Mouse (Mus musculus) forebrain, embryonic 14.5 days (tissue): ENCODE results near the gene Rbm4. TPM values are rescaled to one million over a fixed set of nuclear protein-coding genes. Genes with fewer than 3 reads are reported as not detected.

Experiments
- ATAC-seq: fragments of 200-750 bp; cut with Nextera tagmentation; 2 replicates; pipeline ENCODE4 v1.8.0; 2017; ENCODE audit warnings: mild to moderate bottlenecking, moderate library complexity
- DNase-seq: peaks from one replicate; pipeline ENCODE4 v3.0.0-alpha.2; 2015; ENCODE audit warnings: low spot score
- H3K27ac ChIP-seq: fragments of 300-500 bp; sonication (generic); 2 replicates; pipeline ENCODE4 v1.5.1; 2014; ENCODE audit warnings: low read depth, mild to moderate bottlenecking, control low read depth, low read length, moderate library complexity
- H3K27me3 ChIP-seq: fragments of 300-500 bp; sonication (generic); replicated peaks from 2 replicates; pipeline ENCODE4 v1.6.1; 2014; ENCODE audit warnings: low read length, control low read depth, mixed read lengths; ENCODE audit not compliant: control insufficient read depth, insufficient read depth
- H3K36me3 ChIP-seq: fragments of 300-500 bp; sonication (generic); 2 replicates; pipeline ENCODE4 v1.6.1; 2014; ENCODE audit warnings: low read length, control low read depth; ENCODE audit not compliant: control insufficient read depth, insufficient read depth
- H3K4me1 ChIP-seq: fragments of 300-500 bp; sonication (generic); 2 replicates; pipeline ENCODE4 v1.6.1; 2014; ENCODE audit warnings: antibody characterized with exemption, low read length, control low read depth; ENCODE audit not compliant: control insufficient read depth, insufficient read depth
- H3K4me2 ChIP-seq: fragments of 300-500 bp; sonication (generic); 2 replicates; pipeline ENCODE4 v1.6.1; 2014; ENCODE audit warnings: mild to moderate bottlenecking, control low read depth, low read length
- H3K4me3 ChIP-seq: fragments of 300-500 bp; sonication (generic); 2 replicates; pipeline ENCODE4 v1.5.1; 2014; ENCODE audit warnings: low read depth, low read length, control low read depth
- H3K9ac ChIP-seq: fragments of 300-500 bp; sonication (generic); 2 replicates; pipeline ENCODE4 v1.6.1; 2014; ENCODE audit warnings: mild to moderate bottlenecking, low read length, control low read depth, moderate library complexity
- H3K9me3 ChIP-seq: fragments of 300-500 bp; sonication (generic); replicated peaks from 2 replicates; pipeline ENCODE4 v1.6.1; 2016; ENCODE audit warnings: low read length, control low read depth, mixed read lengths; ENCODE audit not compliant: control insufficient read depth
- WGBS: fragments of 180-500 bp; shearing (Covaris S2); extraction: QIAGEN DNeasy Blood & Tissue Kit; methylation state at CpG from one replicate; pipeline ENCODE4 v1.1.7; 2014; 5-methylcytosine and 5-hydroxymethylcytosine counted together
- polyA plus RNA-seq: library from polyadenylated mRNA; unstranded; fragments of >200 nt; fragmentation: Nextera tagmentation; extraction: Ambion mirVana; gene quantifications from 2 replicates; pipeline ENCODE4 v1.2.1, GENCODE M21; 2014

Rbm4 gene
- polyA plus RNA-seq, 1 experiment from 2014 or later, result 132 TPM

DNA sequence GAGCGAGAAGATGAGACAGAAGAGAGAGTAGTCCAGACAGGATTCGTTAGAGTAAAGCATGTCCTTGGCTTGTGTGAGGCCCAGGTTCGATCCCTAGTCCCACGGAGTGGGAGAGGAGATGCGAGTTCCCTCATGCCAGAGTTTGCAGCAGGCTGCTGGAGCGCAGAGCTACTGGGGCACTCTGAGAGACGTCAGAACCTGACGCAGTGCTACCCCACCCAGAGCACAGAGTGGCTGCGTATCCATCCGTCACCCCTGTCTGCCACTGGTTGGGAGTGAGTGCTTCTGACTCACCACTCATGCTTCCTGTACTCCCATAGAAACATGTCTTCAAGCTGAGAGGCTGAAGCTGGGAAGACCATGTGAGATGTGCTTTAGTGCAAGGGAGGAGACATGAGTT lies 52.2 kb downstream of the Rbm4 start:
- DNase-seq, result no peak
- ATAC-seq, result no peak
- H3K4me3 ChIP-seq, result no peak overlapping the region
- H3K36me3 ChIP-seq, result peaks cover 92% of the 10 kb centered on the region
- 87% methylated on average over 10 of the region's 10 CpGs for WGBS
- H3K4me2 ChIP-seq, result no peak overlapping the region
- no peaks in the 10 kb centered on the region for H3K9me3 ChIP-seq
- no peak overlapping the region for H3K27ac ChIP-seq
- H3K9ac ChIP-seq, result no peak overlapping the region
- no peaks in the 10 kb centered on the region for H3K4me1 ChIP-seq
- no peaks in the 10 kb centered on the region for H3K27me3 ChIP-seq

GRCm38 (mm10) chr19:4739762-4740161 lies 53.9 kb downstream of the Rbm4 start:
- ATAC-seq (no peak), DNase-seq (no peak)
- Histone ChIP-seq H3K4me2 (no peak overlapping the region), H3K36me3 (peaks cover 85% of the 10 kb centered on the region), H3K4me1 (no peaks in the 10 kb centered on the region), H3K9me3 (no peaks in the 10 kb centered on the region), H3K4me3 (no peak overlapping the region), H3K9ac (no peak overlapping the region), H3K27ac (no peak overlapping the region), H3K27me3 (no peaks in the 10 kb centered on the region)
- WGBS, result 89% methylated on average over 5 of the region's 5 CpGs

DNA sequence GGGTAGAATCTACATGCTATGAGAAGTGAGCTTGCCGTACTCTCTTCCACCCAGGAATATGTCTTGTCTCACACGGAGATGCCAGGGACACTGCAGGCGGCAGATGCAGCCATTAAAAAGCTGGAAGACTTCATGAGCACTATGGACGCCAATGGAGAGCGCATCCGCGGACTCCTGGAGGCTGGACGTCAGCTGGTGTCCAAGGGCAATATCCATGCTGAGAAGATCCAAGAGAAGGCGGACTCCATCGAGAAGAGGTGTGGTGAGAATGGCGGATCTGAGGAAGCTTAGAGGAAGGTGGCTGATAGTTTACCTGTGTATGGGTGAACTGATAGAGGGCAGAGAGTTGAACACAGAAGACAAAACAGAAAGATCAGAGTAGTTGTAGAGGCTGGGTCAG lies 54.6 kb downstream of the Rbm4 start:
- no peak overlapping the region for H3K4me3 ChIP-seq
- no peaks in the 10 kb centered on the region for H3K4me1 ChIP-seq
- peaks cover 85% of the 10 kb centered on the region for H3K36me3 ChIP-seq
- ATAC-seq, result no peak
- DNase-seq, result no peak
- no peak overlapping the region for H3K9ac ChIP-seq
- no peak overlapping the region for H3K27ac ChIP-seq
- 92% methylated on average over 11 of the region's 11 CpGs for WGBS
- no peaks in the 10 kb centered on the region for H3K9me3 ChIP-seq
- no peak overlapping the region for H3K4me2 ChIP-seq
- no peaks in the 10 kb centered on the region for H3K27me3 ChIP-seq

- Histone ChIP-seq H3K4me3 (no peak overlapping the region), H3K4me2 (no peak overlapping the region), H3K9ac (no peak overlapping the region), H3K4me1 (no peaks in the 10 kb centered on the region), H3K36me3 (peaks cover 90% of the 10 kb centered on the region), H3K27me3 (no peaks in the 10 kb centered on the region), H3K9me3 (no peaks in the 10 kb centered on the region), H3K27ac (no peak overlapping the region)
- DNase-seq, result no peak
- ATAC-seq, result no peak
- WGBS, result 90% methylated on average over 13 of the region's 13 CpGs
Observed at GRCm38 (mm10) chr19:4737866-4738265, 55.8 kb downstream of the Rbm4 start.

Other genes starting within 250 kb of the Rbm4 start
- 12.2 and 12.6 TPM in 2 replicates for gene Lrfn4, start 178.2 kb downstream of the Rbm4 start, polyA plus RNA-seq
- 57.1 and 57.5 TPM in 2 replicates for gene Rce1, start 168.3 kb downstream of the Rbm4 start, polyA plus RNA-seq
- gene Gm960, start 95.2 kb downstream of the Rbm4 start, polyA plus RNA-seq, result 4.1 and 5.0 TPM in 2 replicates
- gene Sptbn2, start 82.7 kb downstream of the Rbm4 start, polyA plus RNA-seq, result 25.0 and 31.9 TPM in 2 replicates
- gene Rbm4b, start 37.4 kb downstream of the Rbm4 start, polyA plus RNA-seq, result 185 and 194 TPM in 2 replicates
- gene Gm21992, start 17.7 kb upstream of the Rbm4 start, polyA plus RNA-seq, result 9.4 TPM in 2 replicates
- 69.1 and 79.5 TPM in 2 replicates for gene Rbm14, start 17.7 kb upstream of the Rbm4 start, polyA plus RNA-seq
- gene Ccs, start 45.4 kb upstream of the Rbm4 start, polyA plus RNA-seq, result 34.3 and 40.1 TPM in 2 replicates
- gene Ccdc87, start 45.5 kb upstream of the Rbm4 start, polyA plus RNA-seq, result 0.50 and 0.69 TPM in 2 replicates
- 43.9 and 51.5 TPM in 2 replicates for gene Ctsf, start 61.2 kb upstream of the Rbm4 start, polyA plus RNA-seq
- gene Actn3, start 84.0 kb upstream of the Rbm4 start, polyA plus RNA-seq, result 0.78 and 0.88 TPM in 2 replicates
- 11.4 and 12.9 TPM in 2 replicates for gene Zdhhc24, start 84.8 kb upstream of the Rbm4 start, polyA plus RNA-seq
- 9.0 and 14.5 TPM in 2 replicates for gene Bbs1, start 112.7 kb upstream of the Rbm4 start, polyA plus RNA-seq
- gene Dpp3, start 134.4 kb upstream of the Rbm4 start, polyA plus RNA-seq, result 100.0 and 103 TPM in 2 replicates
- gene Peli3, start 149.2 kb upstream of the Rbm4 start, polyA plus RNA-seq, result 4.9 and 7.8 TPM in 2 replicates
- gene Mrpl11, start 168.2 kb upstream of the Rbm4 start, polyA plus RNA-seq, result 145 and 148 TPM in 2 replicates
- 0.08 and 0.14 TPM in 2 replicates for gene Npas4, start 196.4 kb upstream of the Rbm4 start, polyA plus RNA-seq
- gene Slc29a2, start 230.0 kb upstream of the Rbm4 start, polyA plus RNA-seq, result 7.4 and 8.0 TPM in 2 replicates
- 45.4 and 55.1 TPM in 2 replicates for gene B4gat1, start 244.9 kb upstream of the Rbm4 start, polyA plus RNA-seq
- 1.2 and 1.7 TPM in 2 replicates for gene AC124502.3, start 245.0 kb upstream of the Rbm4 start, polyA plus RNA-seq
- gene Brms1, start 247.5 kb upstream of the Rbm4 start, polyA plus RNA-seq, result 56.2 and 56.8 TPM in 2 replicates